Mouse (Mus musculus) embryonic facial prominence, embryonic 11.5 days (tissue): Measurements from ENCODE around the gene Olfr578. TPM values are rescaled to one million over a fixed set of nuclear protein-coding genes. Genes with fewer than 3 reads are reported as not detected.

Experiments
- ATAC-seq: fragments of 200-750 bp; cut with Nextera tagmentation; replicated peaks from 2 replicates; pipeline ENCODE4 v1.8.0; 2017; ENCODE audit warnings: low read depth; ENCODE audit not compliant: insufficient number of reproducible peaks, low FRiP score, low TSS enrichment
- DNase-seq: peaks from one replicate; pipeline ENCODE4 v3.0.0-alpha.2; 2015; ENCODE audit warnings: low spot score
- H3K27ac ChIP-seq: fragments of 300-500 bp; sonication (generic); replicated peaks from 2 replicates; pipeline ENCODE4 v1.5.1; 2014; ENCODE audit warnings: mild to moderate bottlenecking, low read depth, low read length, control low read depth
- H3K27me3 ChIP-seq: fragments of 300-500 bp; sonication (generic); 2 replicates; pipeline ENCODE4 v1.6.1; 2014; ENCODE audit warnings: mild to moderate bottlenecking, low read length, moderate library complexity, mixed read lengths; ENCODE audit not compliant: control insufficient read depth, insufficient read depth
- H3K36me3 ChIP-seq: fragments of 300-500 bp; sonication (generic); replicated peaks from 2 replicates; pipeline ENCODE4 v1.6.1; 2014; ENCODE audit warnings: low read depth, mild to moderate bottlenecking, low read length, moderate library complexity, mixed read lengths; ENCODE audit not compliant: control insufficient read depth, insufficient read depth
- H3K4me1 ChIP-seq: fragments of 300-500 bp; sonication (generic); 2 replicates; pipeline ENCODE4 v1.6.1; 2014; ENCODE audit warnings: low read length, mixed read lengths; ENCODE audit not compliant: control insufficient read depth, insufficient read depth
- H3K4me2 ChIP-seq: fragments of 300-500 bp; sonication (generic); 2 replicates; pipeline ENCODE4 v1.6.1; 2014; ENCODE audit warnings: low read depth, mild to moderate bottlenecking, control low read depth, low read length, moderate library complexity
- H3K4me3 ChIP-seq: fragments of 300-500 bp; sonication (generic); 2 replicates; pipeline ENCODE4 v1.5.1; 2014; ENCODE audit warnings: low read depth, low read length, control low read depth
- H3K9ac ChIP-seq: fragments of 300-500 bp; sonication (generic); replicated peaks from 2 replicates; pipeline ENCODE4 v1.6.1; 2014; ENCODE audit warnings: mild to moderate bottlenecking, control low read depth, low read length
- H3K9me3 ChIP-seq: fragments of 300-500 bp; sonication (generic); replicated peaks from 2 replicates; pipeline ENCODE4 v1.6.1; 2016; ENCODE audit warnings: mild to moderate bottlenecking, low read length, inconsistent platforms, mixed read lengths; ENCODE audit not compliant: control insufficient read depth
- WGBS: fragments of 180-500 bp; shearing (Covaris S2); extraction: QIAGEN DNeasy Blood & Tissue Kit; methylation state at CpG from one replicate; pipeline ENCODE4 v1.1.7; 2014; 5-methylcytosine and 5-hydroxymethylcytosine counted together
- polyA plus RNA-seq: library from polyadenylated mRNA; unstranded; fragments of >200 nt; fragmentation: Nextera tagmentation; extraction: Ambion mirVana; gene quantifications from 2 replicates; pipeline ENCODE4 v1.2.1, GENCODE M21; 2014

Gene Olfr578
- polyA plus RNA-seq, 1 experiment from 2014 or later = not detected

- H3K4me1 ChIP-seq = no peaks in the 10 kb centered on the region
- H3K4me2 ChIP-seq = no peak within 1 kb of the TSS
- no peaks in the 10 kb centered on the region for H3K36me3 ChIP-seq
- H3K9me3 ChIP-seq = no peaks in the 10 kb centered on the region
- H3K27ac ChIP-seq = no peak within 1 kb of the TSS
- H3K27me3 ChIP-seq = no peaks in the 10 kb centered on the region
- no peak within 1 kb of the TSS for H3K4me3 ChIP-seq
- no peak for DNase-seq
- ATAC-seq = no peak
- 93% methylated on average over 1 of the region's 1 CpGs for whole genome bisulfite sequencing
- no peak within 1 kb of the TSS for H3K9ac ChIP-seq
These were observed 41.0 kb downstream of the Olfr578 start, which contains the start of gene Olfr574 for GRCm38 (mm10) chr7:102948167-102948566. Gene Olfr574 (plus strand): TSS chr7:102948467.

- no peak overlapping the region for H3K27ac ChIP-seq
- H3K4me1 ChIP-seq = no peaks in the 10 kb centered on the region
- ATAC-seq = no peak
- H3K36me3 ChIP-seq = no peaks in the 10 kb centered on the region
- H3K27me3 ChIP-seq = no peaks in the 10 kb centered on the region
- H3K9me3 ChIP-seq = no peaks in the 10 kb centered on the region
- no peak overlapping the region for H3K4me3 ChIP-seq
- 94% methylated on average over 1 of the region's 1 CpGs for WGBS
- H3K9ac ChIP-seq = no peak overlapping the region
- no peak overlapping the region for H3K4me2 ChIP-seq
- no peak for DNase-seq
These were observed 45.7 kb downstream of the Olfr578 start for GRCm38 (mm10) chr7:102943417-102943816.

GRCm38 (mm10) chr7:102942475-102942874 lies 46.6 kb downstream of the Olfr578 start, which contains the start of gene Olfr573-ps1:
Gene Olfr573-ps1 (minus strand): TSS chr7:102942575.
- H3K4me1 ChIP-seq = no peaks in the 10 kb centered on the region
- no peak within 1 kb of the TSS for H3K4me3 ChIP-seq
- DNase-seq (no peak), ATAC-seq (no peak)
- H3K9ac ChIP-seq = no peak within 1 kb of the TSS
- H3K4me2 ChIP-seq = no peak within 1 kb of the TSS
- H3K27me3 ChIP-seq = no peaks in the 10 kb centered on the region
- H3K27ac ChIP-seq = no peak within 1 kb of the TSS
- 91% methylated on average over 2 of the region's 2 CpGs for WGBS
- no peaks in the 10 kb centered on the region for H3K36me3 ChIP-seq
- H3K9me3 ChIP-seq = no peaks in the 10 kb centered on the region

Other genes with a start within 250 kb of the Olfr578 start
- gene Olfr560, start 230.0 kb downstream of the Olfr578 start, polyA plus RNA-seq = not detected in 2 replicates
- 0.08 TPM in 1 of 2 replicates, not detected in the other for gene Olfr78, start 229.9 kb downstream of the Olfr578 start, polyA plus RNA-seq
- gene Olfr561, start 218.1 kb downstream of the Olfr578 start, polyA plus RNA-seq = not detected in 2 replicates
- not detected in 2 replicates for gene Olfr564, start 185.8 kb downstream of the Olfr578 start, polyA plus RNA-seq
- gene Olfr566, start 130.6 kb downstream of the Olfr578 start, polyA plus RNA-seq = not detected in 2 replicates
- gene Olfr568, start 112.2 kb downstream of the Olfr578 start, polyA plus RNA-seq = 0.22 TPM in 1 of 2 replicates, not detected in the other
- not detected in 2 replicates for gene Olfr569, start 98.4 kb downstream of the Olfr578 start, polyA plus RNA-seq
- gene Olfr570, start 94.7 kb downstream of the Olfr578 start, polyA plus RNA-seq = not detected in 2 replicates
- 0.28 and 0.31 TPM in 2 replicates for gene Olfr571, start 71.8 kb downstream of the Olfr578 start, polyA plus RNA-seq
- not detected in 2 replicates for gene Olfr572, start 64.9 kb downstream of the Olfr578 start, polyA plus RNA-seq
- gene Olfr573-ps1, start 46.7 kb downstream of the Olfr578 start, polyA plus RNA-seq = not detected in 2 replicates
- gene Olfr574, start 40.9 kb downstream of the Olfr578 start, polyA plus RNA-seq = not detected in 2 replicates
- not detected in 2 replicates for gene Olfr575, start 30.5 kb downstream of the Olfr578 start, polyA plus RNA-seq
- gene Olfr576, start 26.7 kb downstream of the Olfr578 start, polyA plus RNA-seq = not detected in 2 replicates
- not detected in 2 replicates for gene Olfr577, start 13.4 kb downstream of the Olfr578 start, polyA plus RNA-seq
- gene Olfr582, start 48.7 kb upstream of the Olfr578 start, polyA plus RNA-seq = not detected in 2 replicates
- gene Olfr583, start 62.0 kb upstream of the Olfr578 start, polyA plus RNA-seq = not detected in 2 replicates
- gene Olfr584, start 92.6 kb upstream of the Olfr578 start, polyA plus RNA-seq = not detected in 2 replicates
- not detected in 2 replicates for gene Olfr585, start 108.4 kb upstream of the Olfr578 start, polyA plus RNA-seq
- gene Olfr586, start 136.3 kb upstream of the Olfr578 start, polyA plus RNA-seq = not detected in 2 replicates
- gene Olfr588-ps1, start 151.6 kb upstream of the Olfr578 start, polyA plus RNA-seq = not detected in 2 replicates
- not detected in 2 replicates for gene Olfr589, start 167.0 kb upstream of the Olfr578 start, polyA plus RNA-seq
- gene Olfr591, start 189.0 kb upstream of the Olfr578 start, polyA plus RNA-seq = not detected in 2 replicates
- not detected in 2 replicates for gene Olfr592, start 195.5 kb upstream of the Olfr578 start, polyA plus RNA-seq
- gene Olfr593, start 222.5 kb upstream of the Olfr578 start, polyA plus RNA-seq = not detected in 2 replicates
- not detected in 2 replicates for gene Olfr594, start 227.7 kb upstream of the Olfr578 start, polyA plus RNA-seq